8 mouse cellular contexts compared by ENCODE assay signal in the genomic region with DNA sequence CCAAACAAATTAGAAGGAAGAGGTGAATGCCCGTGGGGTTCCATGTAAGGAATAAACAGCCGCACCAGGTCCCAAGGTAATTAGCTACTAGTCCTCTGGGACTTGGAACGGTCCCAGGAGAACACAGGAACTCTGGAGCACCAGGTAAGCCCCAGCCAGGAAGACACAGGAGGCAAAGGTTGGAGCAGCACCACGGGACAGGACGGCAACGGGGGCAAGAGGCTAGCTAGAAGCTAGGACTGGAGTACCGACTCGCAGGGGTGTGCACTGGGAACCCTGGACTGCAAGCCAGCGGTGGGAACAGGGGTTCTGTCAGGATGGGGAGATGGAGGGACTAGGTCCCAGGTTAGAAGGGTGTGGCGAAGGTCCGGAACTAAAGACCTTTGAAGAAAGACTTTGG. TPM values are rescaled to one million over a fixed set of nuclear protein-coding genes. Genes with fewer than 3 reads are reported as not detected.
DNase-seq lines count a peak whose midpoint lies in the region; ATAC-seq and TF ChIP-seq lines count a peak whose summit lies in the region.

No protein-coding gene starts in this region.

- peak overlapping the region; percentile 94 for H3K4me2 ChIP-seq in heart, embryonic 14.5 days (ENCODE audit: low read length)
- peak overlapping the region; percentile 77 for H3K4me2 ChIP-seq in midbrain, postnatal 0 days (ENCODE audit: low read depth, low read length, poor library complexity, severe bottlenecking)

- no peak for ATAC-seq in heart, embryonic 14.5 days (ENCODE audit: insufficient number of reproducible peaks, insufficient read depth, low FRiP score, low read depth)
- ATAC-seq in midbrain, postnatal 0 days (ENCODE audit: low FRiP score) = peak; percentile 1; the same call in 1 of the 2 replicates

- peak overlapping the region; percentile 86 for H3K4me3 ChIP-seq in cerebellum, adult 2 months (replicated peaks; ENCODE audit: insufficient read depth, low read depth, low read length)
- peak overlapping the region; percentile 72 to 79 for H3K4me3 ChIP-seq in heart, embryonic 14.5 days (ENCODE audit: control insufficient read depth in 1 of 2, insufficient read depth in 1 of 2, low read depth in 1 of 2, low read length in 2 of 2)
- H3K4me3 ChIP-seq in midbrain, postnatal 0 days (ENCODE audit: low read depth, low read length) = peak overlapping the region; percentile 85

- H3K27me3 ChIP-seq in cerebellum, adult 2 months (ENCODE audit: control insufficient read depth, insufficient read depth, low read length) = no peaks in the 10 kb centered on the region
- no peaks in the 10 kb centered on the region for H3K27me3 ChIP-seq in heart, embryonic 14.5 days (ENCODE audit: control insufficient read depth, insufficient read depth, low read length)
- H3K27me3 ChIP-seq in midbrain, postnatal 0 days (ENCODE audit: insufficient read depth, low read length) = no peaks in the 10 kb centered on the region

- H3K27ac ChIP-seq in cerebellum, adult 2 months (ENCODE audit: insufficient read depth, low read length) = 0 out of 2 replicates have a peak overlapping the region, but pooled peaks have one; percentile 46
- H3K27ac ChIP-seq in heart, embryonic 14.5 days (replicated peaks in 1 of 2; ENCODE audit: control insufficient read depth in 1 of 2, insufficient read depth in 1 of 2, low read depth in 2 of 2, low read length in 2 of 2) = no peak overlapping the region
- H3K27ac ChIP-seq in midbrain, postnatal 0 days (ENCODE audit: low read depth, low read length) = no peak overlapping the region

- no peak for TF ChIP-seq CTCF in cerebellum, adult 2 months (IDR thresholded peaks at IDR 0.05; ENCODE audit: borderline replicate concordance, insufficient read depth, low read depth, low read length)
- TF ChIP-seq CTCF in midbrain, postnatal 0 days (IDR thresholded peaks at IDR 0.05) = no peak

- 4% methylated on average over 11 of the region's 11 CpGs for WGBS in cerebellum, adult 2 months
- 8% methylated on average over 11 of the region's 11 CpGs for WGBS in heart, embryonic 14.5 days
- 11% methylated on average over 11 of the region's 11 CpGs for WGBS in midbrain, postnatal 0 days

- TF ChIP-seq POLR2A in cerebellum, adult 2 months (IDR thresholded peaks at IDR 0.05; ENCODE audit: borderline replicate concordance, insufficient read depth, low read length) = no peak

- H3K36me3 ChIP-seq in heart, embryonic 14.5 days (ENCODE audit: control insufficient read depth, insufficient read depth, low read length) = no peaks in the 10 kb centered on the region
- H3K36me3 ChIP-seq in midbrain, postnatal 0 days (ENCODE audit: insufficient read depth, low read length) = no peaks in the 10 kb centered on the region

- H3K9me3 ChIP-seq in heart, embryonic 14.5 days (ENCODE audit: control insufficient read depth, low read length) = no peaks in the 10 kb centered on the region
- no peaks in the 10 kb centered on the region for H3K9me3 ChIP-seq in midbrain, postnatal 0 days (ENCODE audit: low read length)

- H3K9ac ChIP-seq in heart, embryonic 14.5 days (ENCODE audit: low read length) = peak overlapping the region; percentile 93
- H3K9ac ChIP-seq in midbrain, postnatal 0 days (replicated peaks; ENCODE audit: low read length, poor library complexity, severe bottlenecking) = peak overlapping the region; percentile 91

- H3K4me1 ChIP-seq in cerebellum, adult 2 months (ENCODE audit: control insufficient read depth, insufficient read depth, low read length) = peaks cover 3% of the 10 kb centered on the region
- peaks cover 11 to 40% of the 10 kb centered on the region in 2 experiments for H3K4me1 ChIP-seq in heart, embryonic 14.5 days (ENCODE audit: control insufficient read depth in 2 of 2, insufficient read depth in 2 of 2, low read length in 2 of 2)
- peaks cover 8% of the 10 kb centered on the region; the same call in 1 of the 2 replicates for H3K4me1 ChIP-seq in midbrain, postnatal 0 days (ENCODE audit: insufficient read depth, low read length)

- DNase-seq in spleen, postnatal 10 days (ENCODE audit: low spot score in 2 of 2) = peak; percentile 24 to 28
- DNase-seq in spleen, postnatal 4 days (ENCODE audit: low spot score in 2 of 2) = no peak
- peak; percentile 37 to 43 for DNase-seq in cerebellum, adult 2 months
- DNase-seq in kidney, postnatal 36 days = peak; percentile 85 to 91
- no peak for DNase-seq in midbrain, postnatal 0 days (ENCODE audit: low spot score)
- DNase-seq in urinary bladder, postnatal 25 days (ENCODE audit: low spot score) = no peak
- no peak for DNase-seq in gastrocnemius, postnatal 4 days (ENCODE audit: low spot score in 2 of 2)

RNA-seq across cellular contexts. Expression of a gene that starts 15.2 kb away (rescaled TPM):
- polyA plus RNA-seq in cerebellum, adult 2 months (2012; rRNA removed) = 28.4 and 29.5 TPM in 2 replicates
- polyA plus RNA-seq in heart, embryonic 14.5 days (2014; fragmentation: Nextera tagmentation; extraction: Ambion mirVana) = 43.1 and 45.6 TPM in 2 replicates
- total RNA-seq in midbrain, postnatal 0 days (2014; rRNA removed) = 24.9 and 34.8 TPM in 2 replicates
- 36.0 and 36.4 TPM in 2 replicates for polyA plus RNA-seq in midbrain, postnatal 0 days (2015; fragmentation: Nextera tagmentation; extraction: Ambion mirVana)
- total RNA-seq in gastrocnemius, postnatal 4 days (2021) = 10 to 100 TPM; 36.3 to 39.9 TPM

RNA-seq across cellular contexts. Expression of a gene that starts 15.3 kb away (rescaled TPM):
- 29.9 and 32.9 TPM in 2 replicates for polyA plus RNA-seq in cerebellum, adult 2 months (2012; rRNA removed)
- polyA plus RNA-seq in heart, embryonic 14.5 days (2014; fragmentation: Nextera tagmentation; extraction: Ambion mirVana) = 28.5 and 33.7 TPM in 2 replicates
- 104 and 111 TPM in 2 replicates for total RNA-seq in midbrain, postnatal 0 days (2014; rRNA removed)
- 94.9 and 98.1 TPM in 2 replicates for polyA plus RNA-seq in midbrain, postnatal 0 days (2015; fragmentation: Nextera tagmentation; extraction: Ambion mirVana)
- total RNA-seq in gastrocnemius, postnatal 4 days (2021) = 10 to 100 TPM; 20.6 to 27.9 TPM

Comparison
In these comparisons a context has a peak if more than half of its experiments do, and no peak if none do; other contexts are left out.
1. DNase-seq: peak in spleen, postnatal 10 days (2 of 2), cerebellum, adult 2 months (2 of 2) and kidney, postnatal 36 days (2 of 2); none in spleen, postnatal 4 days (0 of 2), midbrain, postnatal 0 days (single experiment), urinary bladder, postnatal 25 days (single experiment) and gastrocnemius, postnatal 4 days (0 of 2).
2. Peak in every context shown above with its lines, with median percentiles within 50 percentile points of each other: H3K4me3 ChIP-seq.